Mouse (Mus musculus) lung, embryonic 14.5 days (tissue): ENCODE data around the gene Smco4. TPM values are rescaled to one million over a fixed set of nuclear protein-coding genes. Genes with fewer than 3 reads are reported as not detected.

Experiments
- ATAC-seq: fragments of 200-750 bp; cut with Nextera tagmentation; 2 replicates; pipeline ENCODE4 v1.8.0; 2017; ENCODE audit warnings: mild to moderate bottlenecking, moderate TSS enrichment, moderate library complexity; ENCODE audit not compliant: insufficient read depth
- DNase-seq: peaks from one replicate; pipeline ENCODE4 v3.0.0-alpha.2; 2015
- H3K27ac ChIP-seq: fragments of 300-500 bp; sonication (generic); 2 replicates; pipeline ENCODE4 v1.5.1; 2014; ENCODE audit warnings: low read depth, mild to moderate bottlenecking, moderate library complexity
- H3K27me3 ChIP-seq: fragments of 300-500 bp; sonication (generic); 2 replicates; pipeline ENCODE4 v1.6.1; 2014; ENCODE audit warnings: low read length, control low read depth; ENCODE audit not compliant: insufficient read depth
- H3K36me3 ChIP-seq: fragments of 300-500 bp; sonication (generic); 2 replicates; pipeline ENCODE4 v1.6.1; 2014; ENCODE audit warnings: control low read depth; ENCODE audit not compliant: insufficient read depth
- H3K4me1 ChIP-seq: fragments of 300-500 bp; sonication (generic); 2 replicates; pipeline ENCODE4 v1.6.1; 2014; ENCODE audit warnings: antibody characterized with exemption, control low read depth; ENCODE audit not compliant: insufficient read depth
- H3K4me2 ChIP-seq: fragments of 300-500 bp; sonication (generic); 2 replicates; pipeline ENCODE4 v1.6.1; 2014; ENCODE audit warnings: mild to moderate bottlenecking
- H3K4me3 ChIP-seq: fragments of 300-500 bp; sonication (generic); 2 replicates; pipeline ENCODE4 v1.5.1; 2014; ENCODE audit warnings: low read depth, low read length
- H3K9ac ChIP-seq: fragments of 300-500 bp; sonication (generic); 2 replicates; pipeline ENCODE4 v1.6.1; 2014
- H3K9me3 ChIP-seq: fragments of 300-500 bp; sonication (generic); 2 replicates; pipeline ENCODE4 v1.6.1; 2016; ENCODE audit warnings: low read depth, low read length, control low read depth
- CTCF ChIP-seq: IDR thresholded peaks from 2 replicates; pipeline ENCODE4 v1.5.1; 2016; ENCODE audit warnings: antibody characterized with exemption, low read depth
- WGBS: fragments of 180-500 bp; shearing (Covaris S2); extraction: QIAGEN DNeasy Blood & Tissue Kit; methylation state at CpG from one replicate; pipeline ENCODE4 v1.1.7; 2014; 5-methylcytosine and 5-hydroxymethylcytosine counted together
- polyA plus RNA-seq: library from polyadenylated mRNA; unstranded; fragments of >200 nt; fragmentation: Nextera tagmentation; extraction: Ambion mirVana; gene quantifications from 2 replicates; pipeline ENCODE4 v1.2.1, GENCODE M21; 2014

The Smco4 gene
- polyA plus RNA-seq, 1 experiment from 2014 or later = 3.9 TPM

DNA sequence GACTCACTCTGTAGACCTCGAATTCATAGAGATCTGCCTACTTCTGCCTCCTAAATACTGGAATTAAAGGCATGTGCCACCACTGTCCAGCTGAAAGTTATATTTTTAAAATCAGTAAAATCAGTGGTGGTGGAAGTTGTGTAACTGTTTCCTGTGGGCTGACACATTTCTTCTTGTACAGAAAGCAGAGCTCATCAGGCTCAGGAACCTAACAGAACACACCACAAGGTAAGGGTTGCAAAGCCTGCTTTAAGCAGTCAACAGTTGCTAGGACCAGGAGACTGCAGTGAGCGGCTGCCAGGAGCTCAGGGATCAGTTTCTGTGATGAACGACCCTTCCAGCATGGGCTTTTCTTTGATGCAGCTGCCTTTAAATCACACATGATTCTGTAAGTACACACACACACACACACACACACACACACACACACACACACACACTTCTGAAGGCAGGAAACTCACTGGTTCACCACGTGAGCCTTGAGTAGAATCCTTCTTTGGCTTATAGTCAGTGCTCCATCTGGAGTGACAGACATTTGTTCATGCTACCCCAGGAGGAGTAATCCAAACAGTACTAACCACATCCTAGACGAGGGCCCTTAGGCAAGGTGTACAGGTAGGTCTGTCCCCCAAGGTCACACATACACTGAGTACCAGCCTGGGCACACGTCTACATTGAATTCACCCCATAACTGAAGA, 94.1 kb downstream of the Smco4 start:
- H3K36me3 ChIP-seq = no peaks in the 10 kb centered on the region
- no peak overlapping the region for H3K4me3 ChIP-seq
- no peak overlapping the region for H3K27ac ChIP-seq
- no peaks in the 10 kb centered on the region for H3K4me1 ChIP-seq
- no peak overlapping the region for H3K4me2 ChIP-seq
- no peaks in the 10 kb centered on the region for H3K9me3 ChIP-seq
- H3K27me3 ChIP-seq = no peaks in the 10 kb centered on the region
- no peak for DNase-seq
- WGBS = 38% methylated on average over 6 of the region's 6 CpGs
- TF ChIP-seq CTCF = no peak
- ATAC-seq = no peak
- H3K9ac ChIP-seq = no peak overlapping the region

DNA sequence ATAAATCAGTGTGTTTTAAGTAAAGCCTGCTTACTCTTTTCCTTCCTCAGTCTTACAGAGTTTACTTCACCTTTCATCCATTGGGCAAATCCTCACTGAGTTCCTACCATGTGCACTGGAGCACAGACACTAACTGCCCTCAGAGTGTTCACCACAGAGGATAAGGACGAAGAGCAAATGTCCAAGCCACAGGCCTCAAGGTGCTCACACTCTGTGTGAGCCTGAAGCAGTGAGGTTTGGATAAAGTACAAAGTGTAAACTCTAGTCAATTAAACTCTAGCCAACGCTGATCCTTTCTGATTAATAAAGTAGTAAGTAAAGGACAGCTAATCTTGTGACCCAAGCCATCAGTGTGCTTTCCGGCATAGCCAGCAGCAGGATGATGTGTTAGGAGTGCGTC, 100.9 kb downstream of the Smco4 start:
- no peak for ATAC-seq

More for the DNA sequence above, 100.9 kb downstream of the Smco4 start:
- no peaks in the 10 kb centered on the region for H3K9me3 ChIP-seq
- H3K27me3 ChIP-seq = no peaks in the 10 kb centered on the region
- no peaks in the 10 kb centered on the region for H3K36me3 ChIP-seq
- TF ChIP-seq CTCF = no peak
- H3K4me2 ChIP-seq = no peak overlapping the region
- no peak for DNase-seq
- no peaks in the 10 kb centered on the region for H3K4me1 ChIP-seq
- WGBS = 62% methylated on average over 4 of the region's 4 CpGs
- H3K4me3 ChIP-seq = no peak overlapping the region
- no peak overlapping the region for H3K27ac ChIP-seq
- no peak overlapping the region for H3K9ac ChIP-seq

Other genes with a start within 250 kb of the Smco4 start
- gene Med17, start 213.5 kb upstream of the Smco4 start, polyA plus RNA-seq = 37.5 and 38.0 TPM in 2 replicates
- gene Taf1d, start 187.2 kb upstream of the Smco4 start, polyA plus RNA-seq = 81.3 and 82.1 TPM in 2 replicates
- 8.2 and 8.6 TPM in 2 replicates for gene 4931406C07Rik, start 187.0 kb upstream of the Smco4 start, polyA plus RNA-seq
- gene Cep295, start 135.6 kb upstream of the Smco4 start, polyA plus RNA-seq = 23.9 and 26.2 TPM in 2 replicates
- gene Deup1, start 134.5 kb downstream of the Smco4 start, polyA plus RNA-seq = 1.1 and 2.1 TPM in 2 replicates
- gene Slc36a4, start 216.3 kb downstream of the Smco4 start, polyA plus RNA-seq = 18.4 and 20.2 TPM in 2 replicates